Mouse (Mus musculus) midbrain, embryonic 11.5 days (tissue): ENCODE measurements around the gene Ankrd10. TPM values are rescaled to one million over a fixed set of nuclear protein-coding genes. Genes with fewer than 3 reads are reported as not detected.

Source experiments
- ATAC-seq: fragments of 200-750 bp; cut with Nextera tagmentation; 2 replicates; pipeline ENCODE4 v1.8.0; 2017; ENCODE audit warnings: moderate TSS enrichment, moderate library complexity; ENCODE audit not compliant: low FRiP score
- DNase-seq: peaks from one replicate; pipeline ENCODE4 v3.0.0; 2015; ENCODE audit warnings: low spot score; ENCODE audit errors: missing footprints
- H3K27ac ChIP-seq: fragments of 300-500 bp; sonication (generic); 2 replicates; pipeline ENCODE4 v1.5.1; 2014; ENCODE audit warnings: low read depth, low read length
- H3K27me3 ChIP-seq: fragments of 300-500 bp; sonication (generic); 2 replicates; pipeline ENCODE4 v1.6.1; 2014; ENCODE audit warnings: mild to moderate bottlenecking, low read length, moderate library complexity, mixed read lengths; ENCODE audit not compliant: control insufficient read depth, insufficient read depth
- H3K36me3 ChIP-seq: fragments of 300-500 bp; sonication (generic); 2 replicates; pipeline ENCODE4 v1.6.1; 2014; ENCODE audit warnings: mild to moderate bottlenecking, low read length, moderate library complexity, mixed read lengths; ENCODE audit not compliant: control insufficient read depth, insufficient read depth
- H3K4me1 ChIP-seq: fragments of 300-500 bp; sonication (generic); 2 replicates; pipeline ENCODE4 v1.6.1; 2014; ENCODE audit warnings: low read length; ENCODE audit not compliant: control insufficient read depth, insufficient read depth
- H3K4me2 ChIP-seq: fragments of 300-500 bp; sonication (generic); 2 replicates; pipeline ENCODE4 v1.6.1; 2014; ENCODE audit warnings: mild to moderate bottlenecking, moderate library complexity
- H3K4me3 ChIP-seq: fragments of 300-500 bp; sonication (generic); 2 replicates; pipeline ENCODE4 v1.5.1; 2014; ENCODE audit warnings: low read depth, low read length
- H3K9ac ChIP-seq: fragments of 300-500 bp; sonication (generic); 2 replicates; pipeline ENCODE4 v1.6.1; 2014; ENCODE audit warnings: low read length
- H3K9me3 ChIP-seq: fragments of 300-500 bp; sonication (generic); 2 replicates; pipeline ENCODE4 v1.6.1; 2016; ENCODE audit warnings: low read length; ENCODE audit not compliant: control insufficient read depth
- WGBS: fragments of 180-500 bp; shearing (Covaris S2); extraction: QIAGEN DNeasy Blood & Tissue Kit; methylation state at CpG from one replicate; pipeline ENCODE4 v1.1.7; 2014; 5-methylcytosine and 5-hydroxymethylcytosine counted together
- polyA plus RNA-seq: library from polyadenylated mRNA; unstranded; fragments of >200 nt; fragmentation: Nextera tagmentation; extraction: Ambion mirVana; gene quantifications from 2 replicates; pipeline ENCODE4 v1.2.1, GENCODE M21; 2014

Gene Ankrd10
- polyA plus RNA-seq, 1 experiment from 2014 or later, result 90.2 TPM

DNA sequence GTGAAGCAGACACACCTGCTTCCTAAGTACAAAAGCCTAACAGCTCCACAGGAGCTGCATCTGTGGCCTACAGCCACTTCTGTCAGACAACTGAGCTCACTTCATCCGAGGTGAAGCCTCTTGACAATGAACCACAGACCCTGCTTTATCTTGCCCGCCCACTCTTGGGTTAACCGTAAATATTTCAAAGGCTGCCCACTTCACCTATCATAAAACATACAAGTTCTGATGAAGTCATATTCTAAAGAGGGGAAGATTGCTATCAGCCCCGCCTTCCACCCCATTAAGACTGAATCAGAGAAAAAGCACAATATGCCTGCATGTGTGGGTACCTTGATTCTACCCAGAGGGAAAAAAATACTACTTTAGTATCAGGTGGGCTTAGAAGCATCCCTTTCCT is 10.5 kb downstream of the Ankrd10 start:
- H3K36me3 ChIP-seq, result peaks cover 22% of the 10 kb centered on the region
- WGBS, result 90% methylated on average over 4 of the region's 4 CpGs

DNA sequence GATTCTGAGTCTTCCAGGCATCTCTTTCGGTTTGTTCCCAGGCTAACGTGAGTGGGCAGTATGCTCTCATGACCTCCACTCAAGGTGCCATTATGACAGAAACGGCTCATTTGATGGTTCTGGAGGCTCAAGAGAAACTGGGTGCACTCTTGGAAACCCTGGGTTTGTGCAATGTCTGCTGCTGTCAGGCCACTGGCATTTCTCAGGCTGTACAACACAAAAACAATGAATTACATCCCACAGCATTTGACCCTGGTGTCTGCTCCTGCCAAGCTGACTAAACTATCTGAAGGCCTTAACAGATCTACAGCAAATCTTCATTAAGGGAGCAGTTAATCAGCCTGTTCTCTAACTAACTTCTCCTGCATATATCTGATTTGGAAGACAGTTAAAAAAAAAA is 16.5 kb downstream of the Ankrd10 start:
- H3K9ac ChIP-seq, result no peak overlapping the region
- 89% methylated on average over 3 of the region's 3 CpGs for WGBS
- no peaks in the 10 kb centered on the region for H3K4me1 ChIP-seq
- H3K4me2 ChIP-seq, result no peak overlapping the region
- H3K27ac ChIP-seq, result no peak overlapping the region
- no peaks in the 10 kb centered on the region; the same call in 1 of the 2 replicates for H3K27me3 ChIP-seq
- no peak for ATAC-seq
- DNase-seq, result no peak
- no peaks in the 10 kb centered on the region for H3K9me3 ChIP-seq
- H3K36me3 ChIP-seq, result peaks cover 28% of the 10 kb centered on the region
- no peak overlapping the region for H3K4me3 ChIP-seq

More for the DNA sequence above, 10.5 kb downstream of the Ankrd10 start:
- no peak overlapping the region for H3K9ac ChIP-seq
- H3K4me2 ChIP-seq, result no peak overlapping the region
- H3K9me3 ChIP-seq, result no peaks in the 10 kb centered on the region
- H3K27ac ChIP-seq, result no peak overlapping the region
- no peak for DNase-seq
- H3K27me3 ChIP-seq, result no peaks in the 10 kb centered on the region; the same call in 1 of the 2 replicates
- no peak overlapping the region for H3K4me3 ChIP-seq
- no peaks in the 10 kb centered on the region for H3K4me1 ChIP-seq
- ATAC-seq, result no peak

DNA sequence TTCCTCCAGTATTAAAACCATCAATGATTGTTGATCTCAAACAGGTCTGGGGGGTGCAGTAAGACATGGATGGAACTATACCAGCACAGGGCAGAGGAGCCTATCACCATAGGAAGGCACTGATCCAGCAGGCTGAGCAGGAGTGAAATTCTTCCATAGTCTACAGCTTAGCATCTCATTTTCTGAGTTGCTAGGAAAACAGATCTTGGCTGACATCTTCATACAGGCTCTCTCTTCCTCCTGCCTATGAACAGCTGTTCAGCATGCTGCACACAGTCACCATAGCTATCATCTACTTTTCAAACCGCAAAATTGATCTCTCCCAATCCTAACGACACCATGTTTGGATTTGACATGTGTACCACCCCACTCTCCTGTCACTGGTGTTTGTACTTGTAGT is 17.5 kb downstream of the Ankrd10 start:
- Histone ChIP-seq H3K4me3 (no peak overlapping the region), H3K4me1 (no peaks in the 10 kb centered on the region), H3K27ac (no peak overlapping the region), H3K4me2 (no peak overlapping the region), H3K27me3 (no peaks in the 10 kb centered on the region), H3K9me3 (no peaks in the 10 kb centered on the region), H3K36me3 (peaks cover 33% of the 10 kb centered on the region), H3K9ac (no peak overlapping the region)
- no peak for ATAC-seq
- no peak for DNase-seq
- WGBS, result 94% methylated on average over 2 of the region's 2 CpGs

DNA sequence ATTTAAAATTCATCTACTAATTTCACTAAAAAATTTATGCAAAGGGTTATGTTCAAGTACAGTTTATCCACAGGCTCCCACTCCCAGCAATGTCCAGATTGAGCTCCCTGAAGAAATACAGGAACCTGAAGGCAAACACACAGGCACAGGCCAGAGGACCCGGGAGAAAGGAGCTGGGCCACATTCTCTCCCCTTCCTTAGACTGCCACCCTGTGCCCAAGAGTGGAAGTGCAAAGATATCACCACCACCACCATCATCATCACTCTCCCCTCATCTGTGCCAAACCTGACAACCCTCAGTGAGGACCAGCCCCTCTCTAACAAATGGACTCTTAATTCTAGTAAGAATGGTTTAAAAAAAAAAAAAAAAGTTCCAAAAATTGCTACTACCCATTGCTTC is 19.3 kb downstream of the Ankrd10 start:
- Histone ChIP-seq H3K27me3 (no peaks in the 10 kb centered on the region), H3K4me2 (no peak overlapping the region), H3K36me3 (peaks cover 44% of the 10 kb centered on the region), H3K4me1 (no peaks in the 10 kb centered on the region), H3K4me3 (no peak overlapping the region), H3K9ac (no peak overlapping the region), H3K27ac (no peak overlapping the region), H3K9me3 (no peaks in the 10 kb centered on the region)
- DNase-seq (peak; percentile 89), ATAC-seq (0 out of 2 replicates have a peak, but pooled peaks have one; percentile 38)
- WGBS, result 17% methylated on average over 1 of the region's 1 CpGs

DNA sequence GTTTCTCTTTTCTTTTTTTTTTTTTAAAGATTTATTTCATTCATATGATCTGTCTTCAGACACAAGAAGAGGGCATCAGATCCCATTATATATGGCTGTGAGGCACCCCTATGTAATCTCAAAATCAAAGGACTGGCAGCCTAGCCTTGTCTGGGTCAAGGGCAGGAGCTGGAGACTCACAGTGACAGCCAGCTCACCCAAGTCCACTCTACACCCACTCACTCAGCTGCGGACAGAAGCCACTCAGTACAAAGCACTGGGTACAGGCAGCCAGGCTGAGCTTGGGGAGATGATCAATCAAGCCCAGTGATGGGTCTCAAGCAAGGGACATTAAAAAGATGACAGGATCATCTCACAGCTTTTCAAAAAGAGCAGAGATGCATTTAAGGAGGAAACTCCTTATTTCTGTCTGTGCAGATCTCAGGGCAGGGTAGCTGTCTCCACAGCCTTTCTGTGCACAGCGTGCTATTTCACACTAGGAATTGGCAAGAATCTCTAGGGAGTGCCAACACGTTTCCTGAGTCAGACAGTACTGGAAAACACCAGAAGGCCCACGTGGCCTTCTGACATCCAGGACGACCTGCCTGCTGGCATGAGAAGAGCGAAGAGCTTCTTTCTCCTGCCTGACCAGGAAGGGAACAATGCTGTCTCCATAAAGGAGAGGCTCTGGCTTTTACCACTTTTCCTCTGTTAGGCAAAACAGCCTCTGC is 21.3 kb downstream of the Ankrd10 start:
- no peak overlapping the region for H3K9ac ChIP-seq
- no peak for DNase-seq
- H3K9me3 ChIP-seq, result no peaks in the 10 kb centered on the region
- H3K27ac ChIP-seq, result no peak overlapping the region
- peaks cover 35% of the 10 kb centered on the region for H3K36me3 ChIP-seq
- H3K4me2 ChIP-seq, result no peak overlapping the region
- WGBS, result 85% methylated on average over 6 of the region's 6 CpGs
- H3K4me1 ChIP-seq, result no peaks in the 10 kb centered on the region
- H3K4me3 ChIP-seq, result no peak overlapping the region
- no peak for ATAC-seq
- no peaks in the 10 kb centered on the region for H3K27me3 ChIP-seq

DNA sequence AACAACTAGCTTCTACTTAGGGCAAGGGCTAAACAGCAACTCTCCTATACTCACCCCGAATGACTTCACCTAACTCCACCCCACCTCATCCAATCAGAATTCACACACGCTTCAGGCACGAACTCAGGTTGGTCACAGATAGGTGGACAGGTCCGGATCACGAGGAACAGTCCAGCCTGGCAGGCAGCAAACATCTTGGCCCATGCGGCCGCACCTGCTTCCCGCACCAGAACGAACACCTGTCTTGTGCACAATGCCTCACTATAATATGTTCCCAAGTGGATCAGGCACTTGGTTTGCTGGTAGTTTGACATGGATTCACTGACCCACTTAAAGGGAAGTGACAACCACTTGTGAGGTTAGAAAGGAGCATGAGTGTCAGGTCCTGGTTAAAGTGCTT is 26.7 kb downstream of the Ankrd10 start:
- Histone ChIP-seq H3K27ac (no peak overlapping the region), H3K4me3 (no peak overlapping the region), H3K4me1 (no peaks in the 10 kb centered on the region), H3K9ac (no peak overlapping the region), H3K36me3 (peaks cover 18% of the 10 kb centered on the region), H3K9me3 (no peaks in the 10 kb centered on the region), H3K4me2 (no peak overlapping the region), H3K27me3 (no peaks in the 10 kb centered on the region)
- no peak for ATAC-seq
- WGBS, result 97% methylated on average over 9 of the region's 9 CpGs
- DNase-seq, result no peak

DNA sequence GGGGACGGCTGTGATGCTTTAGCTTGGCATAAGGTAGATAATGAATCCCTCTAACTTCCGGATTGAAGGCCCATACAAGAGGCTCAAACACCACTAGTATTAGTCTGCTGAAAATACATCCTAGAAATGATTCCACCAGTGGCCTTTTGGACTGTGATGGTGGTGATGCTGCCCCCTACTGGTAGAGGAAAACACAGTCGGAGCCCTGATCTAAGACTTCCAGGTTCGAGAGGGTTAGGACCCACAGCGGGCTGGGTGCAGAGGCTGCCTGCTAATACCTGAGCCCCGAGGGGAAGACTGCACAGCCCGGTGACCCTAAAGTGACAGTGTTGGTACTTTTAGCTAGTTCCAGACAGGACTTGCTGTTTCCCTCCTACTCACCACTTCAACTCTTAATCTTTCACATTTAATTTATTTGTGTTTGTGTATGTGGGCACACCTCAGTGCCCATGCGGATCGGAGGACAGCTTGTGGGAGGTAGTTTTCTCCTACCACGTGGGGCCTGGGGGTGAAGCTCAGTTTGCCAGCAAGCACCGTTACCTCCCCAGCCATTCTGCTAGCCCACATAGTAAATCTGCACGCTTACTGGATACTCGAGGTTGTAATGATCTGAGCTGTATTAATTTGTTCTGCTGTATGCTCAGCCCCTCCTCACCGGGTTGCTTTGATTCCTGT is 33.4 kb downstream of the Ankrd10 start:
- Histone ChIP-seq H3K4me2 (no peak overlapping the region), H3K27ac (no peak overlapping the region), H3K36me3 (no peaks in the 10 kb centered on the region; the same call in 1 of the 2 replicates), H3K4me1 (no peaks in the 10 kb centered on the region), H3K9ac (no peak overlapping the region), H3K4me3 (no peak overlapping the region), H3K9me3 (no peaks in the 10 kb centered on the region), H3K27me3 (no peaks in the 10 kb centered on the region)
- WGBS, result 49% methylated on average over 14 of the region's 14 CpGs
- DNase-seq, result peak; percentile 96
- ATAC-seq, result peak; percentile 52

DNA sequence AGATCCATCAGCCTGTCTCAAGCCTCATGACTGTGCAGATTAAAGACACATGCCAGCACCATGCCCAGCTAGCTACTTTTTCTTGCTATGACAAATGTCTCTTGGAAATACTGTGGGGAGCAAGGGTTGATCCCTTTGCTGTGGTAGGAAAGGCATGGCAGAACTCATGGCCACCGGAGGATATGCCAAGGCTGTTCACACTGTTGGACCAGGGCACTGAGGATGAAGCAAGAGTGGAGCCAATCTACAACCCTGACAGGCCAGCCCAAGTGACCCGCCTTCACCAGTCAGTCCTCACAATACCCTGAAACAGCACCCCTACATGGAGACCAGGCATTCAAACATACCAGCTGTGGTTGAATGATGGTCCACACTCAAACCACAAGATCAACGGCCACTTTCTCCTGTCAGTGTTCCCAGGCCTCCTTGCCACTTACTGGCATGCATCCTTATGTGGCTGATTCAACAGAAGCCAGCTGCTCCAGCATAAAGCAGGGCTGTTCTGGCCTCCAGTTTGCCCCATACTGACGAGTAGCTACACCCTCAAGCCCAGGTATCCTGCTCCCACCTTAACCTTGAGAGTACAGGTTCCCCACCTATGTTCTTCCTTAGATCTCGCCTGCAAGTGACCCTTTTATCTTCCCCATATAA is 35.1 kb downstream of the Ankrd10 start:
- Histone ChIP-seq H3K36me3 (no peaks in the 10 kb centered on the region; the same call in 1 of the 2 replicates), H3K27me3 (no peaks in the 10 kb centered on the region), H3K4me3 (no peak overlapping the region), H3K9me3 (no peaks in the 10 kb centered on the region), H3K27ac (no peak overlapping the region), H3K9ac (no peak overlapping the region), H3K4me2 (no peak overlapping the region), H3K4me1 (no peaks in the 10 kb centered on the region)
- DNase-seq (no peak), ATAC-seq (no peak)
- WGBS, result 88% methylated on average over 5 of the region's 5 CpGs
